Mouse (Mus musculus) layer of hippocampus, adult 2 months (tissue): ENCODE results near the gene Map1a. TPM values are rescaled to one million over a fixed set of nuclear protein-coding genes. Genes with fewer than 3 reads are reported as not detected.

Experiments used
- DNase-seq, 2 experiments: peaks; one replicate each; pipeline ENCODE4 v3.0.0; 2022; ENCODE audit warnings: low spot score in 2 of 2
- H3K27ac ChIP-seq: fragments of 200-600 bp; 2 replicates; pipeline ENCODE4 v1.8.1; 2022
- H3K4me3 ChIP-seq: fragments of 200-600 bp; 2 replicates; pipeline ENCODE4 v1.8.1; 2022; ENCODE audit warnings: mild to moderate bottlenecking
- CTCF ChIP-seq: fragments of 200-600 bp; conservative IDR thresholded peaks from 2 replicates; pipeline ENCODE4 v1.8.1; 2022; ENCODE audit warnings: antibody characterized with exemption, mild to moderate bottlenecking, moderate library complexity
- total RNA-seq, 2 experiments: library from RNA; stranded (reverse); gene quantifications; 2 replicates each; pipeline ENCODE4 v1.2.3; 2021

The Map1a gene
- total RNA-seq, 2 experiments from 2014 or later = 622 to 629 TPM

DNA sequence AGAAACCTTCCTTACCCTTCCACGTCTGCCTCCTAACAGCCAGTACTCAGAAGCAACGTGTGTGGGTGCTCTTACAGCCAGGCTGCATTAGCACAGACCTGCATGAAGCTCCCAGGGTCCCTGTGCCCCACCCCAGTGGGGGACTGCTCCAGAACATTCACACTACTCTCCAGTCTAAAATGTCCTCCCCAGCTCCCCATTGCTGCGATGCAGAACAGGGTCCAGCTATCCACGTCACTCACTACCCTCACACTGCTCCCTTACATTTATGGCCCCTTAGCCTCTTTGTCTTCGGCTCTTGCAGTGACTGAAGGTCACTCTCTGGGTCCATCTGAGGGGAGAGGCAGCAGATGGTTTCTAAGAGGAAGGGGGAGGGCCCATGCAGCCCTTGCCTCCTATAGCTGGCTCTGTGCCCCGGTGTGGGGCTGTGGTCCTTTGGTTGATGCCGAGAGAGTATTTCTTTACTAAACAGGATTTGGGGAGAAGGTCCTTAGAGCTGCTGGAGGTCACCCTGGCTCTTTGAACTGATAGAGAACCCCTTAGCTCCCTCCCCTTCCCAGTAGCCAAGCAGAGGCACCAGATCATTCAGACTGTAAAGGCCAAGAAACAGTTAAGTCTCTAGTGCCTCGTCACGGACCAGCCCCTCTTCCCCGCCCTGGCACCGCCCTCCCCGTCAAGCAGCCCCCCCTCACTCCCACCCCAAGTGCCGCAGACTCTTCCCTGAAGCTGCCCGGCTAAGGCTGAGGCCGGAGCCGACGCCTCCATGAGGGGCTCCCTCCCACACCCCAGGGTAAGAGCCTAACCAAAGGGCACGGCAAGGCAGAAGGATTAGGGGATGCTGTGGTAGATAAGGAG is 5.6 kb downstream of the Map1a start:
- no peak for TF ChIP-seq CTCF
- Histone ChIP-seq H3K27ac (peak overlapping the region; percentile 98), H3K4me3 (peak overlapping the region; percentile 92)
- peak; percentile 82 to 84 for DNase-seq

DNA sequence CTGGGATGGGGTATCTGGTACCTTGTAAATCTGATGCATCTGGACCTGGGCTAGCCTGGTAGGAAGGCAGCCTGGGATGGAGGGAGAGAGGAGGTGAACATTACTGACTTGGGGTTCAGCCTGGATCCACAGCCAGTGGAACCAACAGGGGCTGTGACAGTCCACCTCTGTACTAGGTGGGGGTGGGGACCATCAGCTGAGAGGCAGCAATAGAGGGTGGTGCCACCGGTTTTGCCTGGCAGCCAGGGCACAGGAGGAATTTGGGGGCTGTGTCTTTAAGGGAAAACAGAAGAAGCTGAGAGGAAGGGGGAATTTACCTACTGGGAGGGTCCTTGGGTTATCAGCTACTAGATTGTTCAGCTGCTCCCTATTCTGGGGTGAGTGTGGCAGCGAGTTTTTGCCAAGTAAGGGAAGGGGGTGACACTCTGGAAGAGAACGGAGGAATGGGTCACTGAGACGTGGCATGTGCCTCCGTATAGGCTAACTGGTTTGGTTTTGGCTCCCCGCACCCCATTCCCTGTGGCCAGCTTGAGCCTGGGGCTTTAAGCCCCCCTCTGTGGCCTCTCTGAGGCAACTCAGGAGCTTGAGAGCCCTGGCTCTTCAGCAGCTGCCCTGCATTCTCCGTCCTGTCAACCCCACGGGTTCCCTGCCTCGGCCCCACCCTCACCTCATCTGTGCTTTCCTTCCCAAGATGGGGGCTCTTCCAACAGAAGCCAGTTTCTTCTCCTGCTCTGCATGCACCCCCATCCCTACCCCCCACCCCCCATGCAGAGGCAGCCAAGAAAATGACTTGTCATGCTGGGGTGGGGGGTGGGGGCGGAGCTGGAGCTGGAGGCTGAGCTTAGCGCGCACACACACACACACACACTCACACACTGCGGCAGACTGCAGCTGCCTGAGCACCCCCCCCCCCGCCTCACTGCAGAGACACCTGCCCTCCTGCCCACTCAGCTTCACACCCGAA is 6.5 kb downstream of the Map1a start:
- H3K4me3 ChIP-seq = peak overlapping the region; percentile 92
- no peak for TF ChIP-seq CTCF
- DNase-seq = peak; percentile 65 to 76

DNA sequence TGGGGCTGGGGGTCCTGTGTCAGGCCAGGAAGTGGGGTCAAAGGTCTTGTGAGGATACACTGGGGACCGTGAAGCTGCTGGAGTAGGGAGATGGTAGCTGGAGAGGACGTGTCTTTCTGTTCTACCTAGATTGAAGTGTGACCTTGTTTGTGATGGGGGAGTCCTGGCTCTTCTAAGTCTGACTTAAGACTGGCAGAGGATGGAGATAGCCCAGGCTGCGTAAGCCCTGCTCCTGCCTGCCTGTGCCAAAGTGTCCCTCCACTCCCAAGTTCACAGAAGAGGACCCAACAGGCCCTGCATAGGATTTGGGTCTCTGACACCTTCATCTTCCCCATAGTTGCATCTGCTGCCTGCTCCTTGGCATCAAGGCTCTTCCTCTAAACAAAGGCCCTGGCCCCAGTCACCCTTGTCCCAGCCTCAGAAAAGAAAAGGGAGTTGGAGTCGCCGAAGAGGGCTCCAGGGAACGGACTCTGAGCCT is 7.4 kb downstream of the Map1a start:
- peak overlapping the region; percentile 92 for H3K4me3 ChIP-seq
- TF ChIP-seq CTCF = no peak
- H3K27ac ChIP-seq = peak overlapping the region; percentile 98
- DNase-seq = no peak

More for the DNA sequence above, 6.5 kb downstream of the Map1a start:
- peak overlapping the region; percentile 98 for H3K27ac ChIP-seq

DNA sequence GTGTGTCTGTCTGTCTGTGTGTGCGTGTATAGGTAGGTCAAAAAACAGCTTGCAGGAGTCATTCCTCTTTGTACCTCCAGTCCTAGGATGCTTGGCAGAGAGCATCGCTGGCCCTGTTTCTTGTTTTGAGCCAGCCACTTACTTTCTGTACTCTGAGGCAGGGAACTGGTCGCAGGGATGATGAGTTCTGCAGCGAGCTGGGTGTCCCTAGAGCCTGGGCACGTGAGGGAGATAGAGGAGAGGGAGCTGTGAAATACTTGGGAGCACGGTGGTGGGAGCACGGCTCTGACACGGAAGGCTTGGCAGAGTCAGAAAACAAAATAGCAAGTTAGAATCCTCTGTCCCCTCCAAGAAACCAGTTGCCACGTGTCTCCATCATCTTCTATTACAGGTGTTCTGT is 8.3 kb downstream of the Map1a start:
- Histone ChIP-seq H3K4me3 (peak overlapping the region; percentile 92), H3K27ac (peak overlapping the region; percentile 98)
- DNase-seq = no peak
- no peak for TF ChIP-seq CTCF

DNA sequence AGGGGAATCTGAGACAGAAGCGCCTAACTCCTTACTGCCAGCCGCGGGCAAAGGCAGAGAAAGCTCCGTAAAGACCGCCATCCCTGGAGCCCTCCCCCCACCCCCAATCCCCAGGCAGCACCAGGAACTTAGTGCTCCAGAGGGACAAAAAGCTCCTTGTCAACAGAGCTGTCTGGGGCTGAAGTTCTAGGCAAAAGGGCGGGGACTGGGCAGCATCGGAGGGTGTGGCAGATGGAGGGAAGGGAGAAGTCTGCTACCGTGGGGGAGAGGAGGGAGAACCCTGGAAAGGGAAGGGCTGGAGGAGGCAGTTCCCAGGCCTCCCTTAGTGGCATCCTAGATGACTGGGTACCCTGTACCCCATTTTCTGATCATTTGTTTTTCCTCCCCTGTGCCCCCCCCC is 8.7 kb downstream of the Map1a start:
- H3K27ac ChIP-seq = peak overlapping the region; percentile 98
- peak overlapping the region; percentile 92 for H3K4me3 ChIP-seq
- DNase-seq = no peak
- TF ChIP-seq CTCF = no peak

DNA sequence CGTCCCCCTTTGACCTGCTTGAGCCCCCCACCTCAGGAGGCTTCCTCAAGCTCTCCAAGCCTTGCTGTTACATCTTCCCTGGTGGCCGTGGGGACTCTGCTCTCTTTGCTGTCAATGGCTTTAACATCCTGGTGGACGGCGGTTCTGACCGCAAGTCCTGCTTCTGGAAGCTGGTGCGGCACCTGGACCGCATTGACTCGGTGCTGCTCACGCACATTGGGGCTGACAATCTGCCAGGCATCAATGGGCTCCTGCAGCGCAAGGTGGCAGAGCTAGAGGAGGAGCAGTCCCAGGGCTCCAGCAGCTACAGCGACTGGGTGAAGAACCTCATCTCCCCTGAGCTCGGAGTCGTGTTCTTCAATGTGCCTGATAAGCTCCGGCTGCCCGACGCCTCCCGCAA is 10.1 kb downstream of the Map1a start:
- no peak for DNase-seq
- TF ChIP-seq CTCF = no peak
- H3K27ac ChIP-seq = peak overlapping the region; percentile 46; the same call in 1 of the 2 replicates
- H3K4me3 ChIP-seq = no peak overlapping the region

DNA sequence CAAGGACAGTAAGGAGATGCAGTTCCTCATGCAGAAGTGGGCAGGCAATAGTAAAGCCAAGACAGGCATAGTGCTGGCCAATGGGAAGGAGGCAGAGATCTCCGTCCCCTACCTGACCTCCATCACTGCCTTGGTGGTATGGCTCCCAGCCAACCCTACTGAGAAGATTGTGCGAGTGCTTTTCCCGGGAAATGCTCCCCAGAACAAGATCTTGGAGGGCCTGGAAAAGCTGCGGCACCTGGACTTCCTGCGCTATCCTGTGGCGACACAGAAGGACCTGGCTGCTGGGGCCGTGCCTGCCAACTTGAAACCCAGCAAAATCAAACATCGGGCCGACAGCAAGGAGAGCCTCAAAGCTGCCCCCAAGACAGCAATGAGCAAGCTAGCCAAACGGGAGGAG is 10.6 kb downstream of the Map1a start:
- no peak for TF ChIP-seq CTCF
- no peak overlapping the region for H3K4me3 ChIP-seq
- peak overlapping the region; percentile 36; the same call in 1 of the 2 replicates for H3K27ac ChIP-seq
- DNase-seq = no peak

DNA sequence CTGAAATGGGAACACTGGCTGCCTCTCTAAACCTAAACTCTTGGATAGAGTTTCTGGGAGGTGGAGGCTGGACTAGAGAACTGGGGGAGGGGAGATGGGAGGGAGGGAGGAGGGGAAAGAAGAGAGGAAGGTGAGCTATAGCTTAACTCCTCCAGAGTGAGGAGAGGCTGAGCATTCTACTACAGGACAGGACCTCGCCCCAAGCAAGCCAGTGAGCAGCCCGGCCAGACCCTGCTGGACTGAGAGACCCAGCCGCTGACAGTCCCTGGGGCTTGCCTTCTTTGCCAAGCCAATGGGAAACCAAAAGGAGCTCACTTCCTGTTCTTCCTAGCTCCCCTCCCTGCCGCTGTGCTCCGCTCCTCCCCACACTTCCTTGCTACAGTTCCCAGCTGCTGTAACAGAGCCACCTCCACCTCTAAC is 19.6 kb downstream of the Map1a start:
- no peak for DNase-seq
- Histone ChIP-seq H3K4me3 (no peak overlapping the region; the same call in 1 of the 2 replicates), H3K27ac (no peak overlapping the region)
- TF ChIP-seq CTCF = no peak

DNA sequence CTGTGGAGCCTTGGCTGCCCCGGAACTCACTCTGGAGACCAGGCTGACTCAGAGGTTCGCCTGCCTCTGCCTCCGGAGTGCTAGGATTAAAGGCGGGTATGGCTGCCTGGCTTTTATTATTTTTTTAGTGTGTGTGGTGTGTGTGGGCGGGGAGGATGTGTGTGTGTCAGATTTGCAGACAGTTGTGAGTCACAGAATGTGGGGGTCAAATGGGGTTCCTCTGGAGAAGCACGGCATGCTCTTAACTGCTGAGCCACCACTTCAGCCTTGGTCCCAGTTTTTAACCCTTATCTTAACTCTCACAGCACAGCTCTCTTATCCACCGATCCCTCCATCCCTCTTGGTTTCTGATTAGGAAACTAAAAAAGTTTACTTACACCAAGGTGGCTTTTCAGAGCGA is 26.9 kb downstream of the Map1a start:
- DNase-seq = no peak
- TF ChIP-seq CTCF = no peak

DNA sequence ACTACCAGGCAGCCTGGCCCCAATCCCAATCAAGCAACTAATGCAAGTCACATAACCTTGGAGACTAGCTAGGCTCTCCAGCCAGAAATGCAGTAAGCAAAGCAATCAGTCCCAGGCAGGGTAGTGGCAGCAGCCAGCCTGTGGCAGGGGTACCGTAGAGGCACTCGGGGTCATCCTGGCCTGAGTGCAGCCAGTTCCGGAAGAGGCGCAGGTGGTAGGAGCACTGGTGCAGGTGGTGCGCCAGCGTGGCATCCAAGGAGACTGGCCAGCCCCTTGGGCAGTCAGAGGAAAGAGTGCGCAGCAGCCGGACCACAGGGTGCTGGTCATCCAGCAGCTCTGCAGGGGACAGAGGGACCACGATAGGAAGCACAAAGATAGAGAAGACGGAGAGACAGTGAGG is 33.6 kb downstream of the Map1a start:
- H3K27ac ChIP-seq = no peak overlapping the region
- no peak overlapping the region for H3K4me3 ChIP-seq
- no peak for TF ChIP-seq CTCF
- no peak for DNase-seq

More for the DNA sequence above, 26.9 kb downstream of the Map1a start:
- Histone ChIP-seq H3K27ac (no peak overlapping the region), H3K4me3 (no peak overlapping the region)

DNA sequence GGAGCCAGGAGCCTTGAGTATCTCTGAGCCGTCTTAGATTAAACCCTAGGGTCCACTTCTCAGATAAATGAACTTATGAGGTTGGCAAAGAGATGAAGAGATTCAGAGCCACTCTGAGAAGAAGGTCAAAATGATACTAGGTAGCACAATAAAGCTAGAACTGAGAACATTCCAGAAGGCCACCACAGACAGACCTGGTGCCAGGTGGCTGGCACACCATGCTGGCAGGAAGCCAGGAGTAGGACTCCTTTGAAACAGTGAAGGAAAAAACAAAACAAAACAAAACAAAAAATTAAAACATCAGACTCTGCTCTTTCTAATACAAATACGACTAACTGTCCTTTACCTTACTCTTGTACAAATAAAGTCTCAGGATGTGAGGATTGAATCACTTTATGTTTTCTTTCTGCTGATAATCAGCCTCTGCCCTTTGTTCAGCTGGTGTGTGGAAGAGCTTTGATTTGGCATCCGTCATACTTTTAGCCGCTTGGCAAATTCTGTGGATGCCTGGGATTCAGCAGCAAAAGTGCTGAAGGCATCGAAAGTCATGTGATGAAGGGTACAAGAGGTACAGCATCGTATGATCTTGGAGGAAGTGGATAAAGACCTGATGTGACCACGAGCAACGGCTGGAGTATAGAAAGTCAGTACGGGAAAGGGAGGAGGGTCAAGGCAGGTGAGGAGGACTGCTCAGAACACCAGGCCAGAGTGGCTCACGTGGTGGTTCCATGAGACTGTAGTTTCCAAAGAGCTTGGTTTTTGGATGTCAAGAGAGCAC is 34.5 kb downstream of the Map1a start:
- Histone ChIP-seq H3K4me3 (no peak overlapping the region), H3K27ac (no peak overlapping the region)
- no peak for DNase-seq
- TF ChIP-seq CTCF = no peak

DNA sequence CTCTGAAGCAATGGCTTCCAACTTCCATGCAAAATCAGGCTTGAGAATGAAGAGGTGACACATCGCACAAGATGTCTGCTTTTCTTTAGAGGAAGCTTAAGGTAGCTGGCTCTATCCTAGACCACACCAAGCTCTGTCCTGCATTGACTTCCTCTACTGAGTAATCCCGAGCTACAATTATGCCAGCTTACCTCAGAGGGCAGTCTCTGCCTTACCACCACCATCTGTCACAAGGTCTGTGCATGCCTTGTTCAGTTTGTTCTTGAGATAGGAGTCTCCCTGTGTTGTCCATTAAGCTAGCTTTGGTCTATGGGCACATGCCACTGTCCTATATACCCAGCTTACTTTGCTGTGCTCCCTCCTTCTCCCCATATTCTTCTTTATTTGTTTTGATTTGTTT is 40.1 kb downstream of the Map1a start:
- Histone ChIP-seq H3K27ac (no peak overlapping the region), H3K4me3 (no peak overlapping the region)
- DNase-seq = no peak
- TF ChIP-seq CTCF = no peak
